Mouse (Mus musculus) thymus, adult 2 months (tissue): Measurements from ENCODE around the gene Gm21969.

Experiments used
- CTCF ChIP-seq: fragments of 200-500 bp; IDR thresholded peaks from 2 replicates; pipeline ENCODE4 v1.5.1; 2012; ENCODE audit warnings: mild to moderate bottlenecking, control low read depth, low read length, moderate library complexity, borderline replicate concordance; ENCODE audit not compliant: control insufficient read depth, poor library complexity, insufficient read depth; ENCODE audit errors: extremely low read depth
- POLR2A ChIP-seq: fragments of 200-500 bp; IDR thresholded peaks from 2 replicates; pipeline ENCODE4 v1.6.1; 2012; ENCODE audit warnings: mild to moderate bottlenecking, low read length, control low read depth, moderate library complexity; ENCODE audit not compliant: control insufficient read depth, poor library complexity, insufficient read depth; ENCODE audit errors: extremely low read depth

DNA sequence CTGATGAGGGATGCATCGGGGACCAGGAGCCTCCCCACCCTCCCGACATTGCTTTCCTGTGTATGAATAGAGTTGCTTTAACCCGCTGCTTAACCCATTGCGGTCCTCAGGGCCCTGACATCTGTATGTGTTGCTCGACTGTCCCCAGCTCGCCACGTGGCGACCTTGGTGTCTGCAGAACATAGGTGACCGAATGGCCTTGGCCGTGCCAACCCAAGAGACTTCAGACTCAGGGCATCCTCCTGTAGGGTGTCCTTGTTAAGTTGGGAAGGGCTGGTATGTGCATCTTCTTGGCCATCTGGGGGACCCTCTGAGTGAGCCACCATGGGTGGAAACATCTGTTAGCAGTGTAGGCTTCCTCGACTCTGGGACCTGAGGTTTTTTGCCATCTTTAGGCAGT lies 2.2 kb downstream of the Gm21969 start:
- TF ChIP-seq CTCF (no peak), POLR2A (no peak)
